Mouse (Mus musculus) spleen, adult 2 months (tissue): ENCODE results near the gene Plekhm3.

Source experiments
- CTCF ChIP-seq: fragments of 200-500 bp; IDR thresholded peaks from 2 replicates; pipeline ENCODE4 v1.5.1; 2011; ENCODE audit warnings: mild to moderate bottlenecking, inconsistent platforms; ENCODE audit not compliant: insufficient read depth, insufficient read length, insufficient replicate concordance; ENCODE audit errors: extremely low read depth
- POLR2A ChIP-seq: fragments of 200-500 bp; IDR thresholded peaks from 2 replicates; pipeline ENCODE4 v1.6.1; 2011; ENCODE audit warnings: low read depth, low read length, inconsistent platforms

- no peak for TF ChIP-seq CTCF
- TF ChIP-seq POLR2A, result no peak
These were observed 53.2 kb downstream of the Plekhm3 start for GRCm38 (mm10) chr1:64903415-64903814.
